Mouse (Mus musculus) thymus, postnatal 36 days (tissue): Measurements from ENCODE around the gene Enah.
A peak's percentile ranks its signal among the peaks of the same experiment; 100 is the strongest.

Experiments used
- DNase-seq, 2 experiments: peaks; one replicate each; pipeline ENCODE4 v3.0.0; 2022; ENCODE audit warnings: mixed read lengths in 2 of 2

The Enah gene

GRCm38 (mm10) chr1:182019926-182020801 is at the start of gene Enah:
Enah (minus strand) TSS chr1:182019990.
- DNase-seq: peak; percentile 11 to 31

- DNase-seq: no peak
These were observed 48.3 kb upstream of the Enah start for GRCm38 (mm10) chr1:182068136-182068535.

- DNase-seq: no peak
These were observed 47.0 kb upstream of the Enah start for GRCm38 (mm10) chr1:182066527-182067465.

GRCm38 (mm10) chr1:182063716-182064115 is 43.9 kb upstream of the Enah start:
- no peak for DNase-seq

GRCm38 (mm10) chr1:182062801-182063200 is 43.0 kb upstream of the Enah start:
- DNase-seq: no peak

GRCm38 (mm10) chr1:182061203-182061602 is 41.4 kb upstream of the Enah start:
- no peak for DNase-seq

GRCm38 (mm10) chr1:182059806-182060205 is 40.0 kb upstream of the Enah start:
- DNase-seq: no peak

GRCm38 (mm10) chr1:182057998-182058397 is 38.2 kb upstream of the Enah start:
- DNase-seq: no peak

- DNase-seq: no peak
These were observed 35.3 kb upstream of the Enah start for GRCm38 (mm10) chr1:182055122-182055521.

GRCm38 (mm10) chr1:182054651-182055050 is 34.9 kb upstream of the Enah start:
- DNase-seq: no peak

- DNase-seq: no peak
These were observed 33.2 kb upstream of the Enah start for GRCm38 (mm10) chr1:182052973-182053372.

GRCm38 (mm10) chr1:182052385-182052784 is 32.6 kb upstream of the Enah start:
- DNase-seq: no peak

GRCm38 (mm10) chr1:182049813-182050212 is 30.0 kb upstream of the Enah start:
- DNase-seq: no peak

- no peak for DNase-seq
These were observed 28.3 kb upstream of the Enah start for GRCm38 (mm10) chr1:182048101-182048500.

GRCm38 (mm10) chr1:182047016-182047690 is 27.4 kb upstream of the Enah start:
- no peak for DNase-seq

- no peak for DNase-seq
These were observed 25.4 kb upstream of the Enah start for GRCm38 (mm10) chr1:182045208-182045607.

- no peak for DNase-seq
These were observed 20.7 kb upstream of the Enah start for GRCm38 (mm10) chr1:182040538-182040937.

GRCm38 (mm10) chr1:182031757-182032156 is 12.0 kb upstream of the Enah start:
- DNase-seq: no peak

GRCm38 (mm10) chr1:182031066-182031465 is 11.3 kb upstream of the Enah start:
- DNase-seq: no peak

GRCm38 (mm10) chr1:182029989-182030649 is 10.3 kb upstream of the Enah start:
- no peak for DNase-seq

GRCm38 (mm10) chr1:182028231-182029210 is 8.7 kb upstream of the Enah start:
- DNase-seq: no peak
